Mouse (Mus musculus) CH12.LX (cell line): ENCODE data around the gene Mrpl33. TPM values are rescaled to one million over a fixed set of nuclear protein-coding genes. Genes with fewer than 3 reads are reported as not detected.

ENCODE experiments used
- DNase-seq: peaks from one replicate; pipeline ENCODE4 v3.0.0-alpha.2; 2013; ENCODE audit errors: extremely low read depth
- H3K27ac ChIP-seq: 2 replicates; pipeline ENCODE4 v1.5.1; 2012; ENCODE audit warnings: low read depth, mild to moderate bottlenecking, control low read depth, moderate library complexity; ENCODE audit not compliant: insufficient read depth
- H3K27me3 ChIP-seq: replicated peaks from 2 replicates; pipeline ENCODE3; 2012; ENCODE audit warnings: inconsistent platforms
- H3K36me3 ChIP-seq, 2 experiments: replicated peaks in 1 of 2; 2 replicates each; pipeline versions ENCODE3 to v1.6.1; 2012; ENCODE audit warnings: inconsistent platforms in 1 of 2, low read length in 1 of 2, mild to moderate bottlenecking in 1 of 2, mixed read lengths in 1 of 2, moderate library complexity in 1 of 2; ENCODE audit not compliant: control insufficient read depth in 1 of 2, insufficient read depth in 1 of 2
- H3K4me1 ChIP-seq, 2 experiments: 2 replicates each; pipeline ENCODE4 v1.6.1; 2012; ENCODE audit warnings: inconsistent platforms in 1 of 2, moderate library complexity in 1 of 2; ENCODE audit not compliant: insufficient read depth in 2 of 2, control insufficient read depth in 1 of 2
- H3K4me2 ChIP-seq: 2 replicates; pipeline ENCODE4 v1.6.1; 2012; ENCODE audit warnings: low read depth, mild to moderate bottlenecking, control low read depth; ENCODE audit not compliant: poor library complexity, insufficient read depth, severe bottlenecking
- H3K4me3 ChIP-seq, 3 experiments: fragments of 150-350 bp in 1 of 3; sonication (generic) in 1 of 3; replicated peaks in 1 of 3; 2 replicates each; pipeline versions ENCODE3 to v1.5.1; 2011 to 2012; ENCODE audit warnings: low read depth in 2 of 3, low read length in 2 of 3, mild to moderate bottlenecking in 2 of 3, moderate library complexity in 2 of 3, control low read depth in 1 of 3, improper control_type of control experiment in 1 of 3, inconsistent platforms in 1 of 3, mixed read lengths in 1 of 3; ENCODE audit not compliant: poor library complexity in 1 of 3
- H3K79me2 ChIP-seq: replicated peaks from 2 replicates; pipeline ENCODE4 v1.6.1; 2012; ENCODE audit warnings: mild to moderate bottlenecking, moderate library complexity; ENCODE audit not compliant: control insufficient read depth, poor library complexity, insufficient read depth, severe bottlenecking; ENCODE audit errors: extremely low read depth
- H3K9ac ChIP-seq: 2 replicates; pipeline ENCODE4 v1.6.1; 2012; ENCODE audit warnings: low read depth, mild to moderate bottlenecking, control low read depth, moderate library complexity; ENCODE audit not compliant: insufficient read depth
- H3K9me3 ChIP-seq: replicated peaks from 2 replicates; pipeline ENCODE3; 2012; ENCODE audit warnings: low read length, inconsistent platforms, mixed read lengths
- CHD1 ChIP-seq: IDR thresholded peaks from 2 replicates; pipeline ENCODE4 v1.6.1; 2012; ENCODE audit warnings: low read depth, low read length, improper control_type of control experiment, inconsistent platforms
- CHD2 ChIP-seq: IDR thresholded peaks from 2 replicates; pipeline ENCODE4 v1.6.1; 2011; ENCODE audit warnings: low read length, improper control_type of control experiment
- EP300 ChIP-seq: IDR thresholded peaks from 2 replicates; pipeline ENCODE4 v1.6.1; 2011; ENCODE audit warnings: low read length, improper control_type of control experiment
- ETS1 ChIP-seq: conservative IDR thresholded peaks from 2 replicates; pipeline ENCODE4 v1.6.1; 2012; ENCODE audit warnings: low read depth, mild to moderate bottlenecking, inconsistent platforms, low read length, improper control_type of control experiment, moderate library complexity
- IRF4 ChIP-seq: IDR thresholded peaks from 2 replicates; pipeline ENCODE4 v1.6.1; 2014; ENCODE audit warnings: low read depth, mild to moderate bottlenecking, inconsistent platforms, low read length, improper control_type of control experiment
- JUN ChIP-seq: IDR thresholded peaks from 2 replicates; pipeline ENCODE4 v1.6.1; 2011; ENCODE audit warnings: low read depth, mild to moderate bottlenecking, low read length, improper control_type of control experiment, moderate library complexity; ENCODE audit not compliant: insufficient read depth
- JUND ChIP-seq: conservative IDR thresholded peaks from 2 replicates; pipeline ENCODE4 v1.6.1; 2011; ENCODE audit warnings: low read depth, low read length, improper control_type of control experiment
- KAT2A ChIP-seq: IDR thresholded peaks from 2 replicates; pipeline ENCODE4 v1.6.1; 2012; ENCODE audit warnings: low read length, improper control_type of control experiment, inconsistent platforms; ENCODE audit not compliant: insufficient replicate concordance
- MAZ ChIP-seq: IDR thresholded peaks from 2 replicates; pipeline ENCODE4 v1.6.1; 2012; ENCODE audit warnings: low read depth, mild to moderate bottlenecking, inconsistent platforms, low read length, improper control_type of control experiment, moderate library complexity
- MXI1 ChIP-seq: IDR thresholded peaks from 2 replicates; pipeline ENCODE4 v1.6.1; 2011; ENCODE audit warnings: mild to moderate bottlenecking, low read depth, low read length, improper control_type of control experiment
- NELFE ChIP-seq: IDR thresholded peaks from 2 replicates; pipeline ENCODE4 v1.6.1; 2011; ENCODE audit warnings: low read depth, low read length, improper control_type of control experiment
- NRF1 ChIP-seq: IDR thresholded peaks from 2 replicates; pipeline ENCODE4 v1.6.1; 2014; ENCODE audit warnings: low read depth, mild to moderate bottlenecking, inconsistent platforms, low read length, improper control_type of control experiment, moderate library complexity
- POLR2A ChIP-seq: IDR thresholded peaks from 2 replicates; pipeline ENCODE4 v1.6.1; 2011; ENCODE audit warnings: low read depth, mild to moderate bottlenecking, improper control_type of control experiment, low read length
- RAD21 ChIP-seq: IDR thresholded peaks from 2 replicates; pipeline ENCODE4 v1.6.1; 2011; ENCODE audit warnings: low read depth, mild to moderate bottlenecking, low read length, improper control_type of control experiment, moderate library complexity
- RCOR1 ChIP-seq: conservative IDR thresholded peaks from 2 replicates; pipeline ENCODE4 v1.6.1; 2012; ENCODE audit warnings: low read depth, mild to moderate bottlenecking, inconsistent platforms, low read length, improper control_type of control experiment
- TBP ChIP-seq: conservative IDR thresholded peaks from 2 replicates; pipeline ENCODE4 v1.6.1; 2011; ENCODE audit warnings: low read depth, low read length, improper control_type of control experiment
- USF1 ChIP-seq: IDR thresholded peaks from 2 replicates; pipeline ENCODE4 v1.6.1; 2014; ENCODE audit warnings: low read depth, mild to moderate bottlenecking, inconsistent platforms, low read length, improper control_type of control experiment
- ZC3H11A ChIP-seq: IDR thresholded peaks from 2 replicates; pipeline ENCODE4 v1.6.1; 2012; ENCODE audit warnings: low read depth, mild to moderate bottlenecking, inconsistent platforms, low read length, improper control_type of control experiment
- ZKSCAN1 ChIP-seq: IDR thresholded peaks from 2 replicates; pipeline ENCODE4 v1.6.1; 2012; ENCODE audit warnings: low read depth, inconsistent platforms, low read length, improper control_type of control experiment, borderline replicate concordance
- dilution Hi-C: fragments of 300-500 bp; cut with MboI; formaldehyde crosslinking; loops from 2 replicates; pipeline ENCODE4 v1.14.3; 2020; ENCODE audit warnings: low sequenced_read_pairs; ENCODE audit not compliant: extremely low pct_unique_long_range_greater_than_20kb, extremely low pct_ligation_motif_present
- in situ Hi-C: fragments of 300-500 bp; cut with MboI; formaldehyde crosslinking; loops from 3 replicates; pipeline ENCODE4 v1.14.3; 2019; ENCODE audit warnings: low sequenced_read_pairs, low pct_ligation_motif_present, low pct_unique_long_range_greater_than_20kb, mixed read lengths
- polyA plus RNA-seq: library from polyadenylated mRNA; unstranded; fragments of >175 nt; gene quantifications from 2 replicates; pipeline ENCODE4 v1.2.1, GENCODE M21; 2012; ENCODE audit warnings: low read depth; ENCODE audit not compliant: insufficient read length
- total RNA-seq, 2 experiments: library from RNA; depleted of rRNA; stranded (reverse); fragments of 300-350 nt in 1 of 2; fragments of >200 nt in 1 of 2; gene quantifications; 2 replicates each; pipeline ENCODE4 v1.2.3; 2012 to 2014

Gene Mrpl33
- total and polyA plus RNA-seq, 3 experiments: 114 to 336 (median 168) TPM

- Histone ChIP-seq H3K9me3 (no peaks in the 10 kb centered on the region), H3K27ac (no peak overlapping the region), H3K4me1 (peaks cover 0 to 30% of the 10 kb centered on the region in 2 experiments; a peak in 3 of 4 replicates), H3K79me2 (no peaks in the 10 kb centered on the region), H3K4me3 (peak overlapping the region in 1 of 3 experiments; percentile 2), H3K9ac (no peak overlapping the region), H3K27me3 (no peaks in the 10 kb centered on the region), H3K36me3 (peaks cover 11 to 26% of the 10 kb centered on the region in 2 experiments), H3K4me2 (peak overlapping the region; percentile 29; the same call in 1 of the 2 replicates)
- TF ChIP-seq ZC3H11A: no peak
- no peak for TF ChIP-seq ZKSCAN1
- TF ChIP-seq MXI1: no peak
- TF ChIP-seq USF1: no peak
- TF ChIP-seq POLR2A: no peak
- TF ChIP-seq KAT2A: no peak
- no peak for TF ChIP-seq TBP
- TF ChIP-seq EP300: no peak
- no peak for TF ChIP-seq CHD1
- no peak for TF ChIP-seq RAD21
- no peak for TF ChIP-seq NRF1
- TF ChIP-seq JUN: no peak
- DNase-seq: no peak
- dilution Hi-C loops (no loop called here), in situ Hi-C loops (loop anchor here (10.0 kb wide), 1 partner anchor 436 kb away; the partner anchor contains the start of gene Fosl2)
Measured at GRCm38 (mm10) chr5:31698931-31699330, 102.2 kb downstream of the Mrpl33 start.

- TF ChIP-seq IRF4 (no peak), KAT2A (no peak), JUN (no peak), MXI1 (no peak), EP300 (no peak)
- Histone ChIP-seq H3K4me1 (peaks cover 0 to 30% of the 10 kb centered on the region in 2 experiments; a peak in 3 of 4 replicates), H3K27ac (no peak overlapping the region), H3K4me3 (no peak overlapping the region), H3K79me2 (no peaks in the 10 kb centered on the region), H3K27me3 (no peaks in the 10 kb centered on the region), H3K36me3 (peaks cover 11 to 30% of the 10 kb centered on the region in 2 experiments), H3K9ac (no peak overlapping the region), H3K9me3 (no peaks in the 10 kb centered on the region), H3K4me2 (no peak overlapping the region)
- dilution Hi-C loops: no loop called here
- no peak for DNase-seq
- in situ Hi-C loops: loop anchor here (10.0 kb wide), 1 partner anchor 435 kb away; the partner anchor contains the start of gene Fosl2
Measured at GRCm38 (mm10) chr5:31699397-31699796, 102.7 kb downstream of the Mrpl33 start.

GRCm38 (mm10) chr5:31704971-31705370 lies 108.2 kb downstream of the Mrpl33 start:
- dilution Hi-C loops (no loop called here), in situ Hi-C loops (no loop called here)
- Histone ChIP-seq H3K36me3 (peaks cover 17 to 59% of the 10 kb centered on the region in 2 experiments), H3K4me1 (peaks cover 0 to 8% of the 10 kb centered on the region in 2 experiments; a peak in 2 of 4 replicates), H3K27ac (no peak overlapping the region), H3K4me3 (no peak overlapping the region), H3K79me2 (no peaks in the 10 kb centered on the region), H3K4me2 (no peak overlapping the region), H3K9ac (no peak overlapping the region), H3K9me3 (no peaks in the 10 kb centered on the region), H3K27me3 (no peaks in the 10 kb centered on the region)
- no peak for TF ChIP-seq JUND
- TF ChIP-seq EP300: no peak
- TF ChIP-seq MXI1: no peak
- TF ChIP-seq MAZ: no peak
- no peak for TF ChIP-seq CHD2
- TF ChIP-seq NELFE: no peak
- TF ChIP-seq RCOR1: no peak
- no peak for TF ChIP-seq TBP
- TF ChIP-seq ETS1: no peak
- no peak for DNase-seq
